Mouse (Mus musculus): Measurements from ENCODE around the gene Cdc42.

Cdc42 gene

DNA sequence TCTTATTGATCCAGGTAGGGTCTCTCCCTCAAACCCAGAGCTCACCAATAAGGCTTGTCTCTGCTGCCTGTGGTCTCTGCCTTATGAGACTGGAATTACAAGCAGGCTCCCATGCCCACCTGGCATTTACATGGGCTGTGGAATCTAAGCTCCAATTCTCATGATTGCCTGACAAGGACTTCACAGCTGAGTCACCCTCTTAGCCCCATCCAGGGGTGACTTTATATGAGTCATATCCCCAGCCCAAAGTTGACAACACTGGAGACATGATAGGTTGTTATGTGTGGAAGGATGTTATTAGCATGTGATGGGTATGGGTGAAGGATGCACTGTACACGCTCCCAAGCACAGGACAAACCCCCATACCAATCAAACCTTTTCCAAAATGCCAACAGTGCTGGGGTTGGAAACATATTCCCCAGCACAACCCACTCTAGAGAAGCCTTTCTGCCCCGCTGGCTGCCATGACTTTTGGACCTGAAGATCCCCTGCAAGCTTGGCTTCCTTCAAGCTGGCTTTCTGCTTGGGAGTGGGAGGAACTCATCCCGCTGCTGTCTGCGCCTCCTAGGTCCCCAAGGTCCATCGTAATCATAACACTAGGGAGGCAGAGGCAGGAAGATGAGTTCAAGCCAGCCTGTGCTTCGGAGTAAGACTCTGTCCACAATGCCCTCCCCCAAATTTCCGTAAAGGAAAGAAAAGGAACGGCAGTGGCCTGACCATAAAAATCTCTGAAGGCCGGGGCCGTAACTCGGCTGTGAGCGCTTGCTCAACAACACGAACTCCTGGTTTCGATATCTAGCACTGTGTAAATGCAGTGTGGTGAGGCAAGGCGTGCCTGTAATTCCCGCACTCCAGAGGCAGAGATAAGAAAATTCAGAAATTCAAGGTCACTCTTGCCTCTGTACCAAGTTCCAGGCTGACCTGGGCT, 14.3 kb upstream of the Cdc42 start:
- DNase-seq: no peak

DNA sequence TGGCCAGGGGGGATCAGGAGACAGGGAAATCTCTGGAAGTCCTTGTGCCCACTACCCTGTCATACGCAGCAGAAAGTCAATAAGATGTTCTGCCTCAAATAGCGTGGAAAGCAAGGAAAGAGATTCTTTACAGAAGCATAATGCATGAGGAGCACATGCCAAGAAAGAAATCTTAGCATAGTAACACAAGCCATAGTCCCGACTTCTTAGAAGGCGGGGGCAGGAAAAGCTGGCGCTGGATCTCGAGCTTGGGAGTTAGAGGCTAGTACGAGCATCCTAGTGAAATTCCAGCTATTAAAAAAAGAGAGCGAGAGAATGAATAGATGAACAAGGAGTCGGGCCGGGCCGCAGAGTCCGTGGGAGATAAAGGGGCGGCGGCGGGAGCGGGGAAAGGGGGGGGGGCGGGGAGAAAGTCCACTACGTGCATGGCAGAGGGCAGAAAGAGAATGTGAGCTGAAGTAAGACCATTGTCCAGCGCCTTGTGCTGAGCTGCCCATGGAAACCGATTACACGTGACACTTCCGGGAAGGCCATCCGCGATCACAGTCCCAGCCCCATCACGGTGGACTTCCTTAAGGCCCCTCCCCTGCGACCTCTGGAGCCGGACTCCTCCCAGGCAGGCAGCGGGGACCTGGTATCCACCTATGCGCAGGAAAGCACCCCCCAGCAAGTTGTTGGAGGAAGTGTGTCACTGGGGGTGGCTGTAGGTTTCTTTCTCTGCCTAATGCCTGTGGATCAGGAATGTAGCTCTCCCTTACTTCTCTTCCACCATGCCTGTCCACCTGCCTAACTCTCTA, 12.6 kb upstream of the Cdc42 start:
- peak; percentile 37 to 43 for DNase-seq

DNA sequence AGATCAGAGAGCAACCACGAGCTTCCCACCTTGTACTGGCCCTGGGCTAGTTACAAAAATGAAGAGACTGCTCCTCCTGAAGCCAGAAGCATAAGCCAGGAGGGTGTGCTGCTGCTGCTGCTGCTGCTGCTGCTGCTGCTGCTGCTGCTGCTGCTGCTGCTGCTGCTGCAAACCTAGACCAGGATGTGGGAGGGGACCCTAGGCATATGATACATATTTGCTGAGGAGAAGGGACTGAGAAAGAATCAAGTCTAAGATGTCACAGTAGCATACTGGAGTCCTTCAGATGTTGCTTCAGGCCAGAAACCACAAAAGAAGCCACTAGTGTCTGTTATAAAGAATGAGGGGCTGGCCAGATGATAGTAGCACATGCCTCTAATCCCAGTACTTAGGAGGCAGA, 10.7 kb upstream of the Cdc42 start:
- DNase-seq: no peak

DNA sequence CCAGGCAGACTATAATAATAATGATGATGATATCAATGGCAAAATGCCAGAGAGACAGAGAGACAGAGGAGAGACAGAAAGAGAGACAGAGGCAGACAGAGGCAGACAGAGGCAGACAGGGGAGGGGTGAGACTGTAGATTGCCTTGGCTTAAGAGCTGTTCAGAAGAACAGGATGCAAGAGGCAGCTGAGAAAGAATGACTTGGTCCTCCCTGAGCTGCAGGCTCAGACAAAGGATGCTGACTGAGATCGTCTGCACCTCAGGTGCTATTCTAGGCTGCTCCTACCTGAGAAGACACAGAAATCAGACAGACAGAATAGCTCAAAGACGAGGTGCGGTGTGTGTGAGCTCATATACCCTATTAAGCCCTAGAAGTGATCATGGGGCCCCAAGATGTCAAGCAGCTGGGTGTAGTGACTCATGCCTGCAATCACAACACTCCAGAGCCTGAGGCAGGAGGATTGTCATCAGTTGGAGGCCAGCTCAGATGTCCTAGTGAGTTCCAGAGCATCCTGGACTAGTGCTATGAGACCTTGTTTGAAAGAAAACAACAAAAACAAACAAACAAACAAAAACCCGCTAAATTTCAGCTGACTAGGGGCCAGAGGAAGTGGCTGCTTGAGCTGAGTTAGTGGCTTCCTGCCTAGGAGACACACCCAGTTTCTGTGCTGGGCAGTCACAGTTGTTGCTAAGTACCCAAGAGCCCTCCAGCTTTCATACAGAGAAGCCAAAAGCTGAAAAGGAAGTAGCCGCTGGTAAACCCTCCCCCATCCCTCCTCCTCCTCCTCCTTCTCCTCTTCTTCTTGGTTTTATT, 10.0 kb upstream of the Cdc42 start:
- DNase-seq: no peak

DNA sequence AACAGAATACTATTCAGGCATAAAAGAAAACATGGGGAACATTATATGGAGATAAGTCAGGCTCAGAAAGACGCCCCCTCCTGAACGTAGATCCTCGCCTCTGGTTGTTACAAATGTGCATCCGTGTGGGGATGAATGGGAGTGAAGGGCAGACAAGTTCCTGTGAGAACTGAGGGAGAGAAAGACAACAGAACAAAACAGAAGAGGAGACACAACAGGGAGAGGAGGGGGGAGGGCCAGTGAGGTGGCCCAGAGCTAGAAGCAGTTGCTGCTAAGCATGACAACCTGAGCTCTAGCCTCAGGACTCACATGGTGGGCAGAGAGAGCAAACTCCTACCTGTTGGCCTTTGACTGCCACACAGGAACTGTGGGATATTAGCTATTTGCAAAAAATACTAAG, 8.6 kb upstream of the Cdc42 start:
- DNase-seq: no peak

DNA sequence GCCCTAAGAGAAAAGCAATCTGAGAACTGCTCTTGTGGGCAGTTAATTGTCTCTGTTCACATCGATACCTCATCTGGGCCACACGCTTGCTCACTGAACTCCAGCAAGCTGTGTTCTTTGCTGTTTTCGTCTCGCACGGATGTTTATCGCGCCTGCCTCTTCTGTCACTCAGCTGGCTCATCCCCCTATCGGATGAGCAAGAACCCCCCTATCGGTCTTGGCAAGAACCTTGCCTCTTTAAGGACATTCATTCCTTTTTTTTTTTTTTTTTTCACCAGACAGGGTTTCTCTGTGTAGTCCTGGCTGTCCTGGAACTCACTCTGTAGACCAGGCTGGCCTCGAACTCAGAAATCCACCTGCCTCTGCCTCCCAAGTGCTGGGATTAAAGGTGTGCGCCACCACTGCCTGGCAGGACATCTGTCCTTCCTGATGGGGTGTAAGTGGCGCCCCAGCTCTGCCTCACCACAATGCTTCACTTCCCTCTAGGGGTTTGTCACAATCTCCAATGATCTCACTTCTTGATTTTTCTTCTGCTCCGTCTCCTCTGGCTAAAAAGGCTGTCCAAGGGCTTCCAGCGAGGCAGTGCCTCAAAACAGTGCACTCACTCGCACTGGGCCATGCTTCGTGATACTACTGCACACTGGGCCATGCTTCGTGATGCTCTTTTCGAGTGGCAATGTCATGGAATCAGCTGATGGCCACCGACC, 8.0 kb upstream of the Cdc42 start:
- DNase-seq: no peak

DNA sequence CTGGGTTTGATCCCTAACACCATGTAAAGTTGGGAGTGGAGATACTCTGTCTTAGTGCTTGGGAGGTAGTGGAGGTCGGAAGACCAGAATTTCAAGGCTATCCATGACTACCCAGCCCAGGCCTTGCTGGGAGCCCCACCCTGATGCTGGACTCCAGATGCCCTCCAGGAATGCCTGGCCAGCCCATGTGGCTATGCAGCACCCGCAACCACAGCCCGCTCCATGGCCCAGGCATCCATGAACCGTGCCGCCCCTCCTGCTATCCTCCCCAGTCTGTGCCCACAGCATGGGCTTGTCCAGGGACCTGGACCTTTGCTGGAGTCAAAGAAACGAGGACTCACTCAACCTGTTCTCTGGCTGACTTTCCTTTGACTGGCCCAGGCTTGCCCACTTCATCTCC, 7.3 kb upstream of the Cdc42 start:
- no peak for DNase-seq

DNA sequence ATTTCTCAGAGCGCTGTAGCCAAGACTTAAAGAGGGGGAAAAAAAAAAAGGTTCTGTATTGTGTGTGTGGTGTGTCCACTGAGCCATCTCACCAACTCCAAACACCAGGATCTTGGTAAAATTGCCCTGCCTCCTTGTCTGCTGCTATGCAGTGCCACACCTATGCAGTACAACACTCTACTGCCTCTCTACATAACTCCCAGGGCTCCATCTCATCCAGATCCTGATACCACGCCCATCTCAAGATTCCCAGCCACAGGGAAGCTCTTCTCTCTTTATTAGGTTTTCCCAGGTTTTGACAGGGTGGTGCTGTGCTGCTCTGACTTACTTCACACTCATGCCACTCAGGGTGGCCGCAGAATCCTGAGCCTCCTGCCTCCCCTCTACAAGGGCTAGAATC, 3.5 kb upstream of the Cdc42 start:
- DNase-seq: no peak

DNA sequence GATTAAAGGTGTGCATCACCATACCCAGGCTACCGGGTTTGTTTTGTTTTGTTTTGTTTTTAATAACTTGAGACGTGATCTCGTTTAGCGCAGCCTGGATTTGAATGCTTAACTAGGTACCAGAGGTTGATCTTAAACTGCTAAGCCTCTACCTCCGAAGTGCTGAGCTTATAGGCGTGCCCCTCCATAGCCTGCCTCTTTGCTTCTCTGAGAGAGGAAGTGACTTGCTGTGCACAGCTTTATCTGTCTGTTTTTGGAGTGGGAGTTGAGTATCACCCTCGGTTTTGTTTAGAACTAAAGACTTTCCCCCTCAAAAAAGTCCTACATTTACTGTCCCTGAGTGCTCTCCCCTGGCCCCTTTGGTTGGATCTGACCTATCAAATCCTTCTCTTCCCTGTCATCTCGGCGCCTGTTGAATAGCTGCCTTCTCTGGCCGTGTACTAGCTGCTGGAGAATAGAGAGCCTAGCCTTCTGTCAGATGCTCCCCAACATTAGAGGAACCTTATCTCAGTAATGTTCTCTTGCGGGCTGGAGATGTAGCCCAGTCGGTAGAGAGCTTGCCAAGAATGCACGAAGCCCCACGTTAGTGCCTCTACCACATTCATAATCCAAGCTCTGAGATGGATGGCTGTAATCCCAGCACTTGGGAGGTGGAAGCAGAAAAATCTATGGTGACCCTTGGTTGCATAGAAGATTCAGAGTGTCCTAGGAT, 927 bp upstream of the Cdc42 start:
- DNase-seq: no peak

DNA sequence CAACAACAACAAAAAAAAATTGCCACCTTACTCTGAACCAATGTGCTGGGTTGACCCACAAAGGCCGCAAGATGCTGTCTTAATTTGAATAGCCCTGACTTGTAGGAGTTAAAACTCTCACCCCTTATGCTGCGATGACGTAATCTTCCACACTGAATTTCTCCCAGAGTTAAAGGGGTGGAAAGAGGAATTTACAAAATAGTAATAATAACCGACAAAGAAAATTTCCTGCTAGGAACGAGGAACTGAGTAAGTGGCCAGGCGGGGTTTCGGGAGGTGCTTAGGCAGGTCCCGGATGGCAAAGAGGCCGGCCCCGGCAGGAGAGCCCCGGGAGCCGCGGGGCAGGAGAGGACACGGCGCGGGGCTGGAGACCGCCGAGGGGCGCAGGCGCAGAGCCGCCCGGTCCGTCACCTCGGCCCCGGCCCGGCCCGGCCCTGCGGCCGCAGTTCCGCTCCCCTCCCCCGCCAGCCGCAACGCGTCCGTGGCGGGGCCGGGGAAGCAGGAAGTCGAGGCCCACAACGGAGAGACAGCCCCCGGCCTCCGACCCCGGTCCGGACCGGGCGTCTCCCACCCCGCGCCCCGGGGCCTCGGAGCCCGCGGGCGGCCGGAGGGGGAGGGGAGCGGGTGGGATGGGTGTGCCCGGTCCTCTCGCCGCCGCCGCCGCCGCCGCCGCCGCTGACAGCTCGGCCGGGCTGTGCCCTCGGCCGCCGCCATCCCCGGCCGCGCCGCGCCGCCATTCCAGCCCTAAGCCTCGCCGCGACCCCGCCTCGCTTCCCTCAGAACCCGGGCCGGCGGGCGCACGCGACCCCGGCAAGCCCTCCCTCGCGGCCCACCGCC, 628 bp downstream of the Cdc42 start:
- DNase-seq: peak; percentile 81 to 84

DNA sequence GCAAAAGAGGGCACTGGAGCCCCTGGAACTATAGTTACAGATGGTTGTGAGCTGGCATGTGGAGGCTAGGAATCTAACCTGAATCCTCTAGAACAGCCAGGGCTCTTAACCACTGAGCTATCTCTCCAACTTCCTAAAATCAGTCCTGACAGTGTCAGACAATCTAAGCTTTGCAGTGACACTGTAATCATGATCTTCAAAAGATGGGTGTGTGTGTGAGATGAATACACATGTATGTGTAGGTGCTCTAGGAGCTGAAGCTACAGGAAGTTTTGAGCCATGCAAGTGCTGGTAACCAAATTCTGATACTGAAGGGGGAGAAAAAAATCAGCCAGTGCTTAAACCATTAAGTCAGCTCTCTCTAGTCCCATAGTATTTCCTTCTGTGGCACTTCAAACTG, 6.9 kb downstream of the Cdc42 start:
- no peak for DNase-seq

DNA sequence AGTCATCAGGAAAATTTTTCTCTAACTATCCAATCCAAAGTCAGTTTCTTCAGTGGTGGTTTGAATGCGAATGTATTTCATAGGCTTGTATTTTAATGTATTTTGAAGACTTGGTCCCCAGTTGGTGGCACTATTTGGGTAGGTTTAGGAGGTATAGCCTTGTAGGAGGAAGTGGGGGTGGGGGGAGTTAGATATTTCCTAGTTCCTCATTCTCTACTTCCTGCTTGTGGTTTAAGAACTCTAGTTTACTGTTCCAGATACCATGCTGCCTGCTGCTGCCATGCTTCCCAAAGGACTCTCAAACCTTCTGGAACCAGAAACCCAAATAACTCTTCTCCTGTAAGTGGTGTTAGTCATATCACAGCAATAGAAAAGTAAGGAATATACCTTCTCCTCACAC, 11.7 kb downstream of the Cdc42 start:
- no peak for DNase-seq

DNA sequence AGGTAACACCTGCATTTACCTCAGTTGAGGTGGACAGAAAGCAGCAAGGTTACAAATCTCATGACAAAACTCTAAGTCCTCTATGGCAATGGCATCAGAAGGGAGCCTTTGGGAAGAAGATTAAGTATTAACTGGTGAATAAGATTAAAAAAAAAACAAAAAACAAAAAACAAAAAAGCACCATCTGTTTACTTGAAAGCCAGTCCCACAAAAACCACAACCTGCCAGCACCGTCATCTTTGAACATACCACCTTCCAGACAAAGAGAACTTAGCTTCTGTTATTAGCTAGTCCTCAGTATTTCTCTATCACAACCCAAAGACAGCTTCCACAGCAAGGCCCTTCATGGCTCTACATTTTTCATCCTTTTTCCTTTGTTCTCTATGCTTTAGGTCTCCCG, 12.4 kb downstream of the Cdc42 start:
- no peak for DNase-seq

DNA sequence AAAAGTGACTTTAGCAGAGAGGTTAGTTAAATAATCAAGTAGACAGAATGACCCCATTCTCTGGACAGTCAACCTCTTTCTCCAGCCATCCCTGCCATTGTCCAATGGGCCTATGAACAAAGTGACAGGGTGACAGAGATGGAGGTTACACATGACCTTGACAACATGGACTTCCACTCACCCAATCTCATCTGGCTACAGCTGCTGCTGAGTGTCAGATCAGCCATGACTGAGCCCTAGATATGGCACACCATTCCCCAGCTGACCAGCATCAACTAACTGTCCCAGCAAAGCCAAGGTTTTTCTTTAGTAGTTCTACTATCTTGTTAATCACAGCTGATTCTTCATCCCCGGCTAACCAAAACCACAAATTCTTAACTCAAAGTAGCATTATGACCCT, 14.7 kb downstream of the Cdc42 start:
- no peak for DNase-seq

DNA sequence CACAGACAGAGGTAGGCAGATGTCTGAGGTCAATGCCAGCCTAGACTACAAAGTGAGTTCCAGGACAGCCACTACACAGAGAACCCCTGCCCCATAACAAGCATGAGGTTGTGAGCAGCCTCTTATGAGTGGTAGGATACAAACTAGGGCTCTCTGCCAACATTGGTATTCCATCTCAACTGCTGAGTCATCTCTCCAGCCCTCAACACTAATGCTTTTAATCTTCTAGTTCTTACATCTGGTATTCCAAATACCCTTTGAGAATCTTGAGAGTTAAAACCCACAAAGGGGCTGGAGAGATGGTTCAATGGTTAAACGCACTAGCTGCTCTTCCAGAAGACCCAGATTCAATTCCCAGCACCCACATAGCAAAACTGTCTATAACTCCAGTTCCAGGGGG, 18.1 kb downstream of the Cdc42 start:
- DNase-seq: no peak

DNA sequence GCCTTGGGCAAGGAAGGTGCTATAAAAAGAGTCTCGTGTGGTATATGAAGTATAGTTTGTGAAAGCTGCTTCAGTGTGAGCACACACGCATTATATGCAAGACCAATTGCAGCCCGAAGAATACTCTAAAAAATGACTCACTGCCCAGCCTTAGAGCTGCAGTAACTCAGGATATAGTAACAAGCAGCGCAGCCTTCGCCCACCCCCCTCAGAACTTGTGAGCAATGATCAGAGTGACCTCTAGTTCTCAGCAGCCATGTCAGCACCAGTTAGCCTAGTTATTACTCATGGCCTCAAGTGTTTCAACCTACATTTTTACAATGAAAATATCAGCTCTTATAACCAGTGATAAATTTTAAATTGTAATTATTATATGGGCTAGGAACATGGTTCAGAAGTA, 21.1 kb downstream of the Cdc42 start:
- no peak for DNase-seq

DNA sequence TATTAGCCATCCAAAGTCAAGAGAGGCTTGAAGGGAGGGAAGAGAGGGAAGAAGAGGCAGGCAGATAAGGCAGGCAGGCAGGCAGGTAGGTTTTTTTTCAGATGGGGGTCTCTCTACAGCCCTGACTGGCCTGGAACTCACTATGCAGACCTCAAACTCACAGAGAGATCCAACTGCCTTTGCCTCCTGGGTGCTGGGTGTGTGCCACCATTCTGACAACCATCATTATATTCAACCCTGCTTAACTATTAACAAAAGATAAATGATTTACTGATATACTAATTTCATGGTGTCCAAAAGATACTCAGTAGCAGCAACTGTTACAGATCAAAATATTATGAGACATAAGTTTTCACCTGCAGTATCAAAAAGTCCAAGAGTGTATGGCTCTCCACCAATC, 25.5 kb downstream of the Cdc42 start:
- no peak for DNase-seq

DNA sequence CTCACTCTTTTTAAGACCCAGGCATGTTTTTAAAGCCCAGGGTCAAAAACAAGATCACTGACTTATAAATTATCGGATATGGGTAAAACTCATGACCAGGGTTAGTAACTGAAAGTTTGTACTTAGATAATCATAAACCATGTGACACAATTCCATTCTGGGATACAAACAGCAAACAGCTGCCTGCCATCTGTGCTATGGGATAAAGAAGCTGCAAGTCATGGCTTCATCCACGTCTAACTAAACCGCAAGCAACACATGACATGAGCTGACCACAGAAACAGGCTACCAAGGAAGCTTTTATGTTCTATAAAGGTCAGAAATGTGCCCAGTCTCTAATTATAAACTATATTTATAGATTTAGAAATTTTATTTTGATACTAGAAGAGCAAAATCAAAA, 31.0 kb downstream of the Cdc42 start:
- no peak for DNase-seq

DNA sequence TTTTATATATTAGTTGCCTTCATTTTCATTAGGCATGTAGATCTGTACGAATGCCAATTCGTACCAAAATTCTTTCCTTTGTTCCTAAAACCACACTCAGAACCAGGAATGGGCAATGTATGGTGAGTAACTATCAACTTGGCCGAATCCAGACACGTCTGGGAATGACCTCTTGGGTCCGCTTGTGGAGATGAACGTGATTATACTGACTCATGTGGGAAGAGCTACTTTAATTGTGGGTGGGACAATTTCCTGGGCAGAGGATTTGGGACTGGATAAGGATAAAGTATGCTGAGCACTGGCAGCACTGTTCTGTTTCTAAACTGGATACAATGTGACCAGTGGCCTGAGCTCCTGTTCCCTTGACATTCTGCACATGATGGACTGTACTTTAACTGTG, 32.6 kb downstream of the Cdc42 start:
- DNase-seq: no peak

DNA sequence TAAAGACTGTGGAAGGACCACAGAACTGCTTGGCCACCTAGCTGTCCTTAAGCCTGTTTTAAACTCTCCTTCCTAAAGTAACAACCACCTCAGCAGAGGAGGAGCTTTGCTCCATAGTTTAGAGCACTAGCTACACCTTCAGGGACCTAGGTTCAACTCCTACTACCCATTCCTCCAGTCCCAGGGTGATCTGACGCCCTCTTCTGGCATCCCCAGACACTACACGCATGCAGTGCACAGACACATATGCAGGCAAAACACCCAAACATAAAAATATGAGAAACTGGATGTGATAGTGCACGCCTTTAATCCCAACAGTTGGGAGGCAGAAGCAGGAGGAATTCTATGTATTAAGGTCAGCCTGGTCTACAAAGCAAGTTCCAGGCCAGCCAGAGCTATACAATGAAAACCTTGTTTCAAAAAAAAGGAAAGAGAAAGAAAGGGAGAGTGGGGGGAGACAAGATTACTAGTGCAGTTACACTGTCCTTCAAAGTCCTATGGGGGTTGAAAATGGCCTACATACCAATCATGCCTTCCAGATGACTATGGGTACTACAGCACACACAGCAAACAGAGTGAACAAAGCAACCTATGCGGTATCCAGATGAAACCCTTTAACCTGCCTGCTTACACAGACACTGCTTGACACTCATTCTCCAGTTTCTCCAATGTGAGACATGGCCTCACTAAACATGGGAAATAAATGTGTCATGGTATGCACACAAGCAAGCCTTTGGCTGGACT, 41.3 kb downstream of the Cdc42 start:
- DNase-seq: no peak

Data from cerebellum, postnatal 10 days (tissue).